Mouse (Mus musculus) heart, postnatal 0 days (tissue): Measurements from ENCODE around the gene Rad23a.

Experiments used
- CTCF ChIP-seq: IDR thresholded peaks from 2 replicates; pipeline ENCODE4 v1.5.1; 2016; ENCODE audit warnings: antibody characterized with exemption, control low read depth, low read depth
- EP300 ChIP-seq: IDR thresholded peaks from 2 replicates; pipeline ENCODE4 v1.6.1; 2016; ENCODE audit warnings: antibody characterized with exemption, low read depth

GRCm38 (mm10) chr8:84806031-84806430 lies 34.4 kb downstream of the Rad23a start:
- TF ChIP-seq CTCF (no peak), EP300 (no peak)
